Mouse (Mus musculus) MEL (cell line): ENCODE measurements around the gene Pip4k2c. TPM values are rescaled to one million over a fixed set of nuclear protein-coding genes. Genes with fewer than 3 reads are reported as not detected.

Experiments used
- DNase-seq: peaks from one replicate; pipeline ENCODE4 v3.0.0; 2011; ENCODE audit warnings: low read depth, low spot score
- H3K27ac ChIP-seq: 2 replicates; pipeline ENCODE4 v1.5.1; 2012; ENCODE audit warnings: low read depth, mild to moderate bottlenecking, control low read depth, low read length, moderate library complexity; ENCODE audit not compliant: control insufficient read depth
- H3K27me3 ChIP-seq, 2 experiments: fragments of 150-350 bp in 1 of 2; sonication (generic) in 1 of 2; 2 replicates each; pipeline ENCODE4 v1.6.1; 2012; ENCODE audit warnings: low read length in 2 of 2, mild to moderate bottlenecking in 2 of 2, improper control_type of control experiment in 1 of 2, moderate library complexity in 1 of 2; ENCODE audit not compliant: insufficient read depth in 2 of 2, control insufficient read depth in 1 of 2
- H3K36me3 ChIP-seq, 2 experiments: 2 replicates each; pipeline ENCODE4 v1.6.1; 2012 to 2014; ENCODE audit warnings: low read length in 2 of 2, improper control_type of control experiment in 1 of 2, inconsistent platforms in 1 of 2, mild to moderate bottlenecking in 1 of 2; ENCODE audit not compliant: insufficient read depth in 2 of 2, control insufficient read depth in 1 of 2
- H3K4me1 ChIP-seq, 2 experiments: fragments of 150-350 bp in 1 of 2; sonication (generic) in 1 of 2; 2 replicates each; pipeline ENCODE4 v1.6.1; 2012; ENCODE audit warnings: low read length in 2 of 2, improper control_type of control experiment in 1 of 2, mild to moderate bottlenecking in 1 of 2; ENCODE audit not compliant: insufficient read depth in 2 of 2, control insufficient read depth in 1 of 2
- H3K4me3 ChIP-seq, 2 experiments: fragments of 150-350 bp in 1 of 2; sonication (generic) in 1 of 2; 2 replicates each; pipeline ENCODE4 v1.5.1; 2012; ENCODE audit warnings: low read depth in 2 of 2, low read length in 2 of 2, mild to moderate bottlenecking in 2 of 2, moderate library complexity in 2 of 2, control low read depth in 1 of 2, improper control_type of control experiment in 1 of 2; ENCODE audit not compliant: control insufficient read depth in 1 of 2, insufficient read depth in 1 of 2
- H3K79me2 ChIP-seq: 2 replicates; pipeline ENCODE4 v1.6.1; 2012; ENCODE audit warnings: mild to moderate bottlenecking, low read length, moderate library complexity; ENCODE audit not compliant: control insufficient read depth, poor library complexity, insufficient read depth
- H3K9ac ChIP-seq: 2 replicates; pipeline ENCODE4 v1.6.1; 2012; ENCODE audit warnings: low read depth, mild to moderate bottlenecking, control low read depth, low read length, moderate library complexity; ENCODE audit not compliant: control insufficient read depth, poor library complexity, severe bottlenecking
- H3K9me3 ChIP-seq: fragments of 150-350 bp; sonication (generic); replicated peaks from 2 replicates; pipeline ENCODE4 v1.6.1; 2012; ENCODE audit warnings: mild to moderate bottlenecking, low read length, improper control_type of control experiment, moderate library complexity; ENCODE audit not compliant: insufficient read depth
- CHD1 ChIP-seq: IDR thresholded peaks from 2 replicates; pipeline ENCODE4 v1.6.1; 2012; ENCODE audit warnings: low read depth, mild to moderate bottlenecking, inconsistent platforms, low read length, improper control_type of control experiment
- CHD2 ChIP-seq: IDR thresholded peaks from 2 replicates; pipeline ENCODE4 v1.6.1; 2011; ENCODE audit warnings: low read length, improper control_type of control experiment
- E2F4 ChIP-seq: IDR thresholded peaks from 2 replicates; pipeline ENCODE4 v1.6.1; 2011; ENCODE audit warnings: low read depth, low read length, improper control_type of control experiment, borderline replicate concordance
- ETS1 ChIP-seq: IDR thresholded peaks from 2 replicates; pipeline ENCODE4 v1.6.1; 2012; ENCODE audit warnings: low read depth, mild to moderate bottlenecking, inconsistent platforms, low read length, improper control_type of control experiment, moderate library complexity
- GATA1 ChIP-seq: IDR thresholded peaks from 2 replicates; pipeline ENCODE4 v1.6.1; 2011; ENCODE audit warnings: low read depth, low read length, improper control_type of control experiment
- MAFK ChIP-seq: IDR thresholded peaks from 2 replicates; pipeline ENCODE4 v1.6.1; 2011; ENCODE audit warnings: low read depth, mild to moderate bottlenecking, low read length, improper control_type of control experiment, borderline replicate concordance
- MAX ChIP-seq: IDR thresholded peaks from 2 replicates; pipeline ENCODE4 v1.6.1; 2011; ENCODE audit warnings: low read length, improper control_type of control experiment
- MXI1 ChIP-seq: IDR thresholded peaks from 2 replicates; pipeline ENCODE4 v1.6.1; 2011; ENCODE audit warnings: mild to moderate bottlenecking, low read depth, low read length, improper control_type of control experiment
- POLR2AphosphoS5 ChIP-seq: IDR thresholded peaks from 2 replicates; pipeline ENCODE4 v1.6.1; 2012; ENCODE audit warnings: low read depth, borderline replicate concordance, mild to moderate bottlenecking, inconsistent platforms, low read length, moderate library complexity, mixed read lengths
- RCOR1 ChIP-seq: IDR thresholded peaks from 2 replicates; pipeline ENCODE4 v1.6.1; 2012; ENCODE audit warnings: low read depth, mild to moderate bottlenecking, inconsistent platforms, low read length, improper control_type of control experiment
- SMC3 ChIP-seq: IDR thresholded peaks from 2 replicates; pipeline ENCODE4 v1.6.1; 2011; ENCODE audit warnings: low read depth, low read length, improper control_type of control experiment
- TBP ChIP-seq: IDR thresholded peaks from 2 replicates; pipeline ENCODE4 v1.8.0; 2011; ENCODE audit warnings: low read depth, low read length, improper control_type of control experiment
- UBTF ChIP-seq: IDR thresholded peaks from 2 replicates; pipeline ENCODE4 v1.6.1; 2012; ENCODE audit warnings: low read depth, mild to moderate bottlenecking, inconsistent platforms, low read length, improper control_type of control experiment, moderate library complexity, borderline replicate concordance; ENCODE audit not compliant: insufficient read depth
- USF1 ChIP-seq: IDR thresholded peaks from 2 replicates; pipeline ENCODE4 v1.6.1; 2014; ENCODE audit warnings: low read depth, mild to moderate bottlenecking, inconsistent platforms, low read length, improper control_type of control experiment, moderate library complexity
- ZKSCAN1 ChIP-seq: IDR thresholded peaks from 2 replicates; pipeline ENCODE4 v1.6.1; 2012; ENCODE audit warnings: low read depth, mild to moderate bottlenecking, inconsistent platforms, low read length, improper control_type of control experiment, moderate library complexity
- ZNF384 ChIP-seq: IDR thresholded peaks from 2 replicates; pipeline ENCODE4 v1.6.1; 2012; ENCODE audit warnings: low read depth, mild to moderate bottlenecking, inconsistent platforms, low read length, improper control_type of control experiment
- polyA plus RNA-seq, 2 experiments: library from polyadenylated mRNA; stranded (reverse) in 1 of 2; unstranded in 1 of 2; fragments of >175 nt in 1 of 2; fragments of >200 nt in 1 of 2; gene quantifications; 2 replicates each; pipeline versions ENCODE4 v1.2.1 to v1.2.4; 2012; ENCODE audit warnings: low replicate concordance in 2 of 2, low read depth in 1 of 2; ENCODE audit not compliant: insufficient read length in 2 of 2, insufficient read depth in 1 of 2, missing spikeins in 1 of 2
- total RNA-seq: library from RNA; depleted of rRNA; stranded (reverse); fragments of 300-350 nt; gene quantifications from 2 replicates; pipeline ENCODE4 v1.2.3, GENCODE M21; 2012

Pip4k2c gene
- total and polyA plus RNA-seq, 3 experiments, result 31.9 to 58.2 TPM; not detected in 1

GRCm38 (mm10) chr10:127183759-127184158 lies 27.6 kb downstream of the Pip4k2c start:
- Histone ChIP-seq H3K36me3 (peaks cover 0 to 4% of the 10 kb centered on the region in 2 experiments; a peak in 2 of 4 replicates), H3K4me1 (peaks cover 0 to 19% of the 10 kb centered on the region in 2 experiments; a peak in 3 of 4 replicates), H3K27ac (no peak overlapping the region)

GRCm38 (mm10) chr10:127182624-127183023 lies 28.8 kb downstream of the Pip4k2c start:
- no peaks in the 10 kb centered on the region for H3K9me3 ChIP-seq
- peaks cover 0 to 15% of the 10 kb centered on the region in 2 experiments; a peak in 3 of 4 replicates for H3K4me1 ChIP-seq
- no peak overlapping the region for H3K9ac ChIP-seq
- H3K79me2 ChIP-seq, result no peaks in the 10 kb centered on the region
- H3K36me3 ChIP-seq, result peaks cover 0 to 4% of the 10 kb centered on the region in 2 experiments; a peak in 2 of 4 replicates
- no peaks in the 10 kb centered on the region for H3K27me3 ChIP-seq
- no peak for TF ChIP-seq MXI1
- no peak for TF ChIP-seq E2F4
- no peak for TF ChIP-seq POLR2AphosphoS5
- TF ChIP-seq MAX, result no peak
- TF ChIP-seq UBTF, result no peak
- TF ChIP-seq ETS1, result no peak
- TF ChIP-seq GATA1, result no peak
- TF ChIP-seq, all 39 proteins: peak for 0
- Histone ChIP-seq H3K27ac (no peak overlapping the region), H3K4me3 (no peak overlapping the region)
- no peak for DNase-seq

More at GRCm38 (mm10) chr10:127183759-127184158, 27.6 kb downstream of the Pip4k2c start:
- no peak overlapping the region for H3K4me3 ChIP-seq
- H3K27me3 ChIP-seq, result no peaks in the 10 kb centered on the region
- DNase-seq, result no peak
- TF ChIP-seq CHD1 (no peak), MAFK (no peak), RCOR1 (no peak), SMC3 (no peak), USF1 (no peak), UBTF (no peak), TBP (no peak), MXI1 (no peak), ZKSCAN1 (no peak), ZNF384 (no peak), CHD2 (no peak)
- H3K79me2 ChIP-seq, result peaks cover 6% of the 10 kb centered on the region; the same call in 1 of the 2 replicates
- no peak overlapping the region for H3K9ac ChIP-seq
- H3K9me3 ChIP-seq, result no peaks in the 10 kb centered on the region
